Mouse (Mus musculus) telencephalon, adult 2 months (tissue): Measurements from ENCODE around the gene Snx29.
"Not testable (repeated sequence)": the region's sequence is repeated elsewhere in the genome, so short reads cannot be mapped to it uniquely, and the experiment has no call there.

Experiments
- DNase-seq: peaks from one replicate; pipeline ENCODE4 v3.0.0-alpha.2; 2011; ENCODE audit warnings: low read depth, low spot score

Snx29 gene

DNA sequence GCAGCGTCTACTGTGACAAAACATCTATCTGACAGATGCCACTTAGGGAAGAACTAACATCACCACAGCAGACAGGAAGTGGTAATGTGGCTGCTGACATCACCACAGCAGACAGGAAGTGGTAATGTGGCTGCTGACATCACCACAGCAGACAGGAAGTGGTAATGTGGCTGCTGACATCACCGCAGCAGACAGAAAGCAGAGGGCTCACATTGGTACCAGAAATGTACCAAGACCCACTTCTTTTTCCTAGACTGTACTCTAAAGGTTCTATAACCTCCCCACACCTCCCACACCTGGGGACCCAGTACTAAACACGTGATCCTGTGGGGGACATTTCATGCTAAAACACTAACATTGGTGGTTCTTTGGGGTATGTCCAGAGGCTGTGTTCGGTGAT is 126.0 kb downstream of the Snx29 start:
- DNase-seq, result not testable (repeated sequence)

- no peak for DNase-seq
Observed at GRCm38 (mm10) chr16:11449344-11449743, 126.6 kb downstream of the Snx29 start.

DNA sequence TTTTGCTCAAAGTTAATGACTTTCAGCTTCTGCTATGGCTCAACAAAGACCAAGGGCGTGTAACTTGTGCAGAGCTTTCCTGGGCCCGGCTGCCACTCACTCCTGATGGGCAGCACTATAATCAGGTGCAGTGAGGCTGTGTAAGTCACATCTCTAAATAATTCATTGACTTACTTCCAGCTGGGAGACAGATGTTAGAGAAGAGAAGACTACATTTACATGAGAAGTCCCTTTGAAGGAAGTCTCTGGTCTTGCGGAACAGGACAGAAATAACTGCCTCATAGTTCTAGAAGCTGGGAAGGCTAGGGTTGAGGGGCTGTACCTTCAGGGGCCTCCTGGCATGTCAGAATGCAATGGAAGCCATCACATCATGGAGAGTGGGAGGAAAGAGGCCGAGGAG is 127.9 kb downstream of the Snx29 start:
- DNase-seq, result no peak

GRCm38 (mm10) chr16:11454871-11455270 is 132.2 kb downstream of the Snx29 start:
- no peak for DNase-seq

DNA sequence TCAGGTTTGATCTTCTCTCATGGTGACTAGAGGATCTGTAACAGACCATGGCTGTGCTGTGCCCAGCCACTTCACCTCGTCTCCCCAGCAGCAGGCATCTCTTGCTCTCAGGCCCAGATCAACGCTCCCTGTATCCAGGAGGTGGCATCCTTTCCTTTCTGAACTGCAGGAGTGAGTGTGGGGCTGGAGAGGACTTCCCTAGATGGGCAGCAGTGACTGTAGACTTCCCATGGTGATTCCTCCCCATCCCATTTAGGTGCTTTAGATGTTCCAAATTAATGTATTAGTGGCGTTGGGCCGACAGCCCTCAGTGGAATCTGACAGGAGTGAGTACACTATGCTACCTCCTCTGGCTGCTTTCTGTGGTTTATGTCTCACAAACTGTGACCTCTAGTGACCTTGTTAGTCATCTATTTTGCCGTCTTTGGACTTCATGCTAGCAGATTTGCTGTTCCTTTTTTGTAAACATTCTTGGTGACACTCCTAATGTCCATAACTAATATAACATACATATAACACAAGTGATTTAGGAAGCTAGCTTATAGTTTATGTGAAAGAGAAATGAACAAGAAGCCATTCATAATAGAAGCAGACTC is 132.9 kb downstream of the Snx29 start:
- no peak for DNase-seq

- no peak for DNase-seq
Observed at GRCm38 (mm10) chr16:11456141-11456645, 133.5 kb downstream of the Snx29 start.

GRCm38 (mm10) chr16:11457136-11457535 is 134.4 kb downstream of the Snx29 start:
- no peak for DNase-seq

- no peak for DNase-seq
Observed at GRCm38 (mm10) chr16:11457609-11458350, 135.1 kb downstream of the Snx29 start.

GRCm38 (mm10) chr16:11460210-11460609 is 137.5 kb downstream of the Snx29 start:
- no peak for DNase-seq

GRCm38 (mm10) chr16:11461612-11462011 is 138.9 kb downstream of the Snx29 start:
- peak; percentile 92 for DNase-seq

DNA sequence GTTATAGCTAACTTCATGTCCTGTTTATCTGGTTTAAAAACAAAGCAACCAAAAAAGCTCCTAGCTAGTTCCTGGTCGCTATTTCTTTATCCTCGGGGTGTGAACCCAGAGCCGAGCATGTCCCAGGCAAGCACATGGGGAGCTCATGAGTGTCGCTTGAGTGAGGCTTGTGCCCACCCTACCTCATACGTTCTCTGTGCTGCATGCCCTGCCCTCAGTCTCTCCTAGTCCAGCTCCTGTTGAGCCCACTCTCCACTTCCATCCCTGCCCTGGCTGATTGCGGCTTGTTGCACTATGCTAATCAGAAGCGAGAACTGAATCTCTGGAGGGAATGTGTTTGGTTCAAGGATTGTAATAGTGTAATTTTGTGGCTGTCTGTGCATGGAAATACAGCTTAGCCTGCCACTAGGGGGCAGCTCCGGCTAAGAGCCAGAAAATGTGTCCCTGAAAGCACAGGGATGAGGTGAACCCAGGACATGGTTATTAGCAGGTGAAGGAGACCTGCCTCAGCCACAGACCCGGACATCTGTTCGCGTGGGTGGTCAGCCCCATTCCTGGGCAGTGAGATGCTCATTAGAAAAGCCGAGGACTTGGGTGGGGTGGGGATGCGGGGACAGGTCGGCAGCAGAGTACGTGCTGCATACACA is 145.9 kb downstream of the Snx29 start:
- DNase-seq, result no peak

DNA sequence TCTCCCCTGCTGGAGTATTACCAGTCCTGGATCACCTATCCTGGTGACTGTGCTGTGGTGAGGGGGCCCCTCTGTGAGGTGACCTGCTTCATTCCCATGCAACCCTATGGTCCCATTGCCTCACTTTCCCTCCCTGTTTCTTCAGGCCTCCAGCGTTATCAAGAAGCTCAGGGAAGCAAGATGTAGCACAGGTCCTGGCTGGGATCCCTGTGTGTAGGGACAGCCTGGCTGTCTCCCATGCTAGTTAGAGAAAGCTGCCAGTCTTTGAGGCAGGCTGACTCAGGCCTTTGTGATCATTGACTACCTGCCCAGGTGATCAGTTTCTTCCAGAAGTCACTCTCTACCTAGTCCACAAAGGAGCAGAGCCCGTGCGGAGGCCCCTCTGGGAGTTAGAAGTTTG is 146.8 kb downstream of the Snx29 start:
- DNase-seq, result no peak

GRCm38 (mm10) chr16:11471246-11471645 is 148.5 kb downstream of the Snx29 start:
- DNase-seq, result no peak

DNA sequence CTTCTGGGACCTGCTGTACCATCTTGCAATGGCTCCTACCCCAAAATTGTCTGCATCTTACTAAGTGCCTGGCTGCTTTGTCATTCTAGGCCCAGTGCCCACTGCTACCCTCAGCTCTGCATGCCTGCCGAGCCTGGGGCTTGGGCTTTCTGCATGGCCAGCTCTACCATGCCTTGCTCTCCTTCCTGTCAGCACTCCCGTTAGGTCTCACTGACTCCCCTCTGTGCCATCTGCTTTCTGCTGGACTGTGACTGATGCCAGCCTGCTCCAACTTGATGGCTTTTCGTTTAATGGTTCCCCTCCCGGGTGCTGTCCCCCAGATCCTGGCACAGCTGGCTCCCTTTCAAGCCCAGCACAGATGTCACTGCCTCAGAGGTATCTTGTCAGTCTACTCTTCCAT is 150.1 kb downstream of the Snx29 start:
- no peak for DNase-seq

GRCm38 (mm10) chr16:11473474-11473873 is 150.8 kb downstream of the Snx29 start:
- no peak for DNase-seq

DNA sequence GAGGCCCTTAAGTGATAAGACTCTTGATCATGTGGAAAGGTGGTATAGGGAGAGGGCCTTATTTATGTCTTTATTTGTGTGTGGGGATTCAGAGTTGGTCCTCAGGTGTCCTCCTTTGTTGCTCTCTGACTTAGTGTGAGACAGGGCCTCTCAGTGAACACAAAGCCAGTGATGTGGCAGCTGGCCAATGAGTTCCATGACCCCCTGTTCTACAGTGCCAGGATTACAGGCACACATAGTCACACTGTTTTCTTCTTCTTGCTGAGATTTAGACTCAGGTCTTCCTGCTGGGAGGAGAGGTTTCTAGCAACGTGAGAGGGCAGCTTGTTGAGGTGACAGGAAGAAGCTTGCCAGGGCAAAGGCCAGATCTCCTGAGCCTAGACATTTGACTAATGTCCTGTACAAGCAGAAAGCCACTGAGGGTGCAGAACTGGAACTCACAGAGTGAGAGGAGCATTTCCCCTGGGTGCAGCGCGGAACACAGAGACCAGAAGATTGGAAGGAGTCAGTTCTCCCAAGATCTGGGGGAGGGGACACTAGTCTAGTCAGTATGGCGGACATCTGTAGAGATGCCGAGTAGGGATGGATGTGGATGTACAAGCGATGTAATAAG is 151.3 kb downstream of the Snx29 start:
- DNase-seq, result no peak

- no peak for DNase-seq
Observed at GRCm38 (mm10) chr16:11475137-11475943, 152.6 kb downstream of the Snx29 start.

DNA sequence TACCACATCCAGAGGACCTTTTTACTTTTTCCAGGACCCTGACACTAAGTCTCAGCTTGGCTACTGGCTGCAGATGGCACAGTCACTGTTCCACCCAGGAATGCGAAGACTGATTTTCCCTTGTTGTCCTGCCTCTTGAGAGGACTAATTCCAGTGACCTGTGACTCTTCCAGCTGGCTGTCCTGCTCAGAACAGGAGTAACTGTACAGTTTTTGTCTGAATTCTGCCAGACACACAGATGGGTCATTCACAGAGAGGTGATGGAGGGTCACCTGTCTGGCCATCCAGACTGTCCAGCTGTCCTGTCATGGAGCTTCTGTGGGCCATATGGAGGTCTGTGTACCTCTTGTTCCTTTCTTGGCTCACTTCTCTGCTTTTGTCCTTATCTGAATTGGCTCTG is 153.6 kb downstream of the Snx29 start:
- no peak for DNase-seq

DNA sequence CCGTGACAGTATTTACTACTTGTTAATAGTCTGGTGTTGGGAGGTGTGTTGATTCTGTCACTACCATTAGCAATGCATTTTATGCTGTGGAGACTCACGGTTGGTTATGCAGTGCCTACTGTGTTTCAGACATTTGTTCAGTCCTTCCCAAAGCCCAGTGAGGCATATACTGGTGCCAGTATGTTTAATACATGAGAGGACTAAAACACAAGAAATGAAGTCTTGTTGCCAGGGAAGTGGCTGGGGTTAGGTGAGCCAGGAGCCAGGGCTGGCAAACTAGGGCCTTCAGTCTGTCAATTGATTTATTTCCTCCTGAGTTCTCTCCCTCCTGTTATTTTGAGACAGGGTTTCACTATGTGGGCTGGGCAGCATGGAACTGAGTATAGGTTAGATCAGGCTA is 154.3 kb downstream of the Snx29 start:
- DNase-seq, result no peak

DNA sequence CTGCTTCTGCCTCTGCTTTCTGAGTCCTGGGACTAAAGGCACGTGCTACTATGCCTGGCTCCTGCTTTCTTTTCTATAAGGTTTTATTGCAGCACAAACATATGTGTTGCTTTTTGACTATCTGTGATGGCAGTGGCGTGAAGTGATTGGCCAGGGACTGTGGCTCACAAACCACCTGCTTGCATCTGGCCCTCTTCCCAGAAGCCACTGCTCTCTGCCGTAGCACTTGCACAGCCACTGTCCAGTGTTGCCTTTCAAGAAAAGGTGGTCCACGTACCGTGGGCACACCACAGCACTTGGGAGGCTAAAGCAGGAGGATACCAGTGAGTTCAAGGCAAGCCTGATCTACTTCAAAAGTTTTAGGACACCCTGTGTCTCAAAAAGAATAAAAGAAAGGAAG is 154.9 kb downstream of the Snx29 start:
- DNase-seq, result no peak

- no peak for DNase-seq
Observed at GRCm38 (mm10) chr16:11479605-11480004, 156.9 kb downstream of the Snx29 start.

GRCm38 (mm10) chr16:11482189-11482588 is 159.5 kb downstream of the Snx29 start:
- no peak for DNase-seq
